Mouse (Mus musculus) testis, postnatal 10 days (tissue): ENCODE measurements around the gene Nfia.

ENCODE experiments used
- DNase-seq: peaks from one replicate; pipeline ENCODE4 v3.0.0; 2021; ENCODE audit warnings: low spot score

The Nfia gene

GRCm38 (mm10) chr4:98061086-98061485 lies 288.6 kb downstream of the Nfia start:
- no peak for DNase-seq

- no peak for DNase-seq
Observed at GRCm38 (mm10) chr4:98063280-98063679, 290.7 kb downstream of the Nfia start.

GRCm38 (mm10) chr4:98076106-98076505 lies 303.6 kb downstream of the Nfia start:
- DNase-seq = no peak

- no peak for DNase-seq
Observed at GRCm38 (mm10) chr4:98076624-98077023, 304.1 kb downstream of the Nfia start.

GRCm38 (mm10) chr4:98080586-98080985 lies 308.1 kb downstream of the Nfia start:
- no peak for DNase-seq

GRCm38 (mm10) chr4:98081962-98082361 lies 309.4 kb downstream of the Nfia start:
- DNase-seq = no peak

- DNase-seq = no peak
Observed at GRCm38 (mm10) chr4:98082512-98082911, 310.0 kb downstream of the Nfia start.

GRCm38 (mm10) chr4:98085060-98085459 lies 312.5 kb downstream of the Nfia start:
- DNase-seq = no peak

GRCm38 (mm10) chr4:98086976-98087375 lies 314.4 kb downstream of the Nfia start:
- no peak for DNase-seq

- DNase-seq = no peak
Observed at GRCm38 (mm10) chr4:98089985-98090384, 317.5 kb downstream of the Nfia start.

GRCm38 (mm10) chr4:98090586-98090985 lies 318.1 kb downstream of the Nfia start:
- no peak for DNase-seq

- DNase-seq = no peak
Observed at GRCm38 (mm10) chr4:98091368-98091827, 318.9 kb downstream of the Nfia start.

- DNase-seq = no peak
Observed at GRCm38 (mm10) chr4:98091901-98092472, 319.5 kb downstream of the Nfia start.

- no peak for DNase-seq
Observed at GRCm38 (mm10) chr4:98094112-98094805, 321.7 kb downstream of the Nfia start.

- no peak for DNase-seq
Observed at GRCm38 (mm10) chr4:98095060-98095459, 322.5 kb downstream of the Nfia start.

GRCm38 (mm10) chr4:98097013-98097566 lies 324.6 kb downstream of the Nfia start:
- DNase-seq = no peak

GRCm38 (mm10) chr4:98098663-98099062 lies 326.1 kb downstream of the Nfia start:
- DNase-seq = no peak

GRCm38 (mm10) chr4:98099433-98099832 lies 326.9 kb downstream of the Nfia start:
- no peak for DNase-seq

GRCm38 (mm10) chr4:98101153-98102096 lies 328.9 kb downstream of the Nfia start:
- no peak for DNase-seq

GRCm38 (mm10) chr4:98102625-98103336 lies 330.2 kb downstream of the Nfia start:
- no peak for DNase-seq

GRCm38 (mm10) chr4:98103337-98103666 lies 330.8 kb downstream of the Nfia start:
- no peak for DNase-seq

- DNase-seq = no peak
Observed at GRCm38 (mm10) chr4:98104161-98104560, 331.6 kb downstream of the Nfia start.
